Mouse (Mus musculus) cerebellum, adult 2 months (tissue): ENCODE results near the gene Sh2d7. TPM values are rescaled to one million over a fixed set of nuclear protein-coding genes. Genes with fewer than 3 reads are reported as not detected.

ENCODE experiments used
- DNase-seq, 2 experiments: peaks; one replicate each; pipeline ENCODE4 v3.0.0; 2021
- H3K27ac ChIP-seq: fragments of 200-500 bp; 2 replicates; pipeline ENCODE4 v1.5.1; 2012; ENCODE audit warnings: low read length, control low read depth, inconsistent platforms; ENCODE audit not compliant: insufficient read depth
- H3K27me3 ChIP-seq: fragments of 200-500 bp; 2 replicates; pipeline ENCODE4 v1.6.1; 2012; ENCODE audit warnings: inconsistent platforms, mild to moderate bottlenecking, low read length, moderate library complexity; ENCODE audit not compliant: control insufficient read depth, insufficient read depth
- H3K4me1 ChIP-seq: fragments of 200-500 bp; 2 replicates; pipeline ENCODE4 v1.6.1; 2011; ENCODE audit warnings: low read length; ENCODE audit not compliant: control insufficient read depth, insufficient read depth
- H3K4me3 ChIP-seq: fragments of 200-500 bp; replicated peaks from 2 replicates; pipeline ENCODE3; 2011; ENCODE audit warnings: mild to moderate bottlenecking, low read depth, low read length, control low read depth; ENCODE audit not compliant: insufficient read depth
- CTCF ChIP-seq: fragments of 200-500 bp; IDR thresholded peaks from 2 replicates; pipeline ENCODE4 v1.5.1; 2011; ENCODE audit warnings: low read depth, mild to moderate bottlenecking, control low read depth, low read length, moderate library complexity, borderline replicate concordance; ENCODE audit not compliant: insufficient read depth
- POLR2A ChIP-seq: fragments of 200-500 bp; IDR thresholded peaks from 2 replicates; pipeline ENCODE4 v1.6.1; 2011; ENCODE audit warnings: low read length, control low read depth, borderline replicate concordance; ENCODE audit not compliant: insufficient read depth
- whole genome bisulfite sequencing: fragments of 180-500 bp; shearing (Covaris S2); methylation state at CpG from one replicate; pipeline ENCODE4 v1.1.7; 2018; 5-methylcytosine and 5-hydroxymethylcytosine counted together
- polyA plus RNA-seq: library from polyadenylated mRNA; depleted of rRNA; stranded (reverse); fragments of >200 nt; gene quantifications from 2 replicates; pipeline ENCODE4 v1.2.3, GENCODE M21; 2012

The Sh2d7 gene
- polyA plus RNA-seq, 1 experiment = not detected

DNA sequence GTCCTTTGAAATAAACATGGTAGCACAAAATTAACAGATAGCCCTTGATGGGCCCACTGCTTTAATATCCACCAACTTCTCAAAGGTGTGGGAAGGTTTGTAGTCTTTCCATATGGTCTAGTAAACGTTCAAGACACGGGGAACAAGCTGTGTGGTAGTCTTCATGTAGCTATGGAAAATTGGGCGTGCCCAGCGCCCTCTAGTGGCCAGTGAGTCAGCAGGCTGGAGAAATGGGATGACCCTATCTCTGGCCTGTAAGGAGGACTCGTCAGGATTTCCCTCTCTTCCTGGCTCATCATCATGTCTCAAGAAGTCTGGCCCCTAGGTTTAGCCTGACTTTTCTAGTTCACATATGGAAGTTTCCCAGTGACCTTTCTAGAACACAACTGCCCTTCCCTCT lies 8.8 kb downstream of the Sh2d7 start:
- peaks cover 1% of the 10 kb centered on the region for H3K4me1 ChIP-seq
- DNase-seq = peak; percentile 65 to 71
- H3K27ac ChIP-seq = no peak overlapping the region
- H3K4me3 ChIP-seq = no peak overlapping the region
- TF ChIP-seq CTCF (peak; percentile 86), POLR2A (no peak)
- no peaks in the 10 kb centered on the region for H3K27me3 ChIP-seq
- WGBS = 2% methylated on average over 5 of the region's 5 CpGs

DNA sequence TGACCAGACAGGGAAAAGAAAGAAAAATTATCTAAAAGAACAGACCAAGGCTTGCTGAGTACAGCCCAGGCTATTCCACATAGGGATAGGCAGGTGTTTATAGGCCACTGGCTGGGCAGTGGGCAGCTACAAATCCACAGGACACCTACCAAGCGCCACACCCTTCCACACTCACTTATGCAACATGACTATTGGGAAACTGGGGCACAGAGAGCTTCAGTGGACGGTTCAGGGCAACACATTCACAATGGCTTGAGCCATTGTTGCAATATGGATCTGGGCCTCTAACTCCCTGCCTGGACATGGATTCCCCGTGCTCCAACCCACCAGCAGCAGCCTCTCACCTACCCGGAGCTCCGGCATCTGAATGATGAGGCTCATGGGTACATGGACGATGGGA lies 10.6 kb downstream of the Sh2d7 start:
- WGBS = 92% methylated on average over 6 of the region's 6 CpGs
- no peak for DNase-seq
- Histone ChIP-seq H3K27ac (no peak overlapping the region), H3K4me3 (no peak overlapping the region), H3K4me1 (peaks cover 6% of the 10 kb centered on the region), H3K27me3 (no peaks in the 10 kb centered on the region)
- TF ChIP-seq POLR2A = no peak
- no peak for TF ChIP-seq CTCF

DNA sequence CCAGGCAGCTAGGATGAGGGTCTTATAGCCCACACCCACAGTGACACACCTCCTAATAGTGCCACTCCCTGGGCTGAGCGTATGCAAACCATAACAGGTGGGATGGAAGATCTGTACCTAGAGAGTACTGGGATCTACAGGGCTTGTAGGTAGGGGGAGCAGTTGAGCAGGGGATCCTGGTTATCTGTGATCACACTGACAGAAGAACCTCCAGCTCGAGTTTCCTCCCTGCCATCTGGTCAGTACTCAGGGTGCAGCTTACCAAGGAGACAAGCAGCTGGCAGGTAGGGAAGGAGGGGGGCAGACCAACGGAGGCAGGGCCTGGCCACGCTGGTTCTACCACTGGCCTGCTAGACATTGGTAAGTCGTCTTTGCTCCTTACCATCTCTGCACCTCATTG lies 13.6 kb downstream of the Sh2d7 start:
- WGBS = 14% methylated on average over 5 of the region's 5 CpGs
- H3K4me1 ChIP-seq = peaks cover 6% of the 10 kb centered on the region
- H3K27me3 ChIP-seq = no peaks in the 10 kb centered on the region
- H3K4me3 ChIP-seq = no peak overlapping the region
- DNase-seq = peak; percentile 58 to 70
- TF ChIP-seq POLR2A = no peak
- peak; percentile 62; the same call in 1 of the 2 replicates for TF ChIP-seq CTCF
- no peak overlapping the region for H3K27ac ChIP-seq

DNA sequence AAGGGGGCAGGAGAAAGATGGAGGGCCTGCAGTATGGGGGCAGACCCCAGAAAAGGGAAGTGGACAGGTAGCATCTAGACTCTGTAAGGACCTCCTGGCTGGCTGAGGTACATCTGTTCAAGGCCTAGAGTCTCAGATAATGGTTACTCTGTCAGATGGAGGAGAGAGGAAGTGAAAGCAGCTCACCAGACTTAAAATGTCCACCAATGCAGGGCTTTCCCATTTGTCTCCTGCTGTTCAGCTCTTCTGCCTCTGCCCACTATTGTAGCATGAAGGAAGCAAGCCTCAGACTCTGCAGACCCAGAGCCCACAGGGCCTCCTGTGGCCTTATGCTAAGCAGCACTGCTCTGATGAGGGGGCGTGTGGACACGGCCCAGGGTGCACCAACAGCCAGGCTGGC lies 16.3 kb downstream of the Sh2d7 start:
- Histone ChIP-seq H3K27ac (no peak overlapping the region), H3K4me1 (peaks cover 6% of the 10 kb centered on the region), H3K27me3 (no peaks in the 10 kb centered on the region), H3K4me3 (no peak overlapping the region)
- no peak for DNase-seq
- 35% methylated on average over 2 of the region's 2 CpGs for whole genome bisulfite sequencing
- TF ChIP-seq CTCF (no peak), POLR2A (no peak)

DNA sequence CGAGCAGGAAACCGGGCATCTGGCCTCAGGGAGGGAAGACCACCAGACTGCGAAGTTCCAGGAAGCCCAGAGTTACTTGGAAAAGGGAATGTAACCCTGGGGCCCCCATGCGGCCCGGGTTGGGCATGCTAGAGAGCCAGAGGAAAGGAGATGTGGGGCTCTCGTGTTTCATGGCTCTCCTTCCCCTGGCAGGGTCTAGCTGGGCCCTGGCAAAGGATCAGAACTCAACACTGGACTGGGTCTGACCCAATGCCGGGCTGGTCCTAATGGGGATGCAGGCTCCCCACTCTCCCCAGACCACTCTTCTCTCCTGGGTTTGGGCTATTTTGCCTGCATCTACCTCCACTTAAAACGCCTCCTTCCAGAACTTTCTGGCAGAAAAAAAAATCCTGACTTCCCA lies 19.9 kb downstream of the Sh2d7 start:
- H3K27me3 ChIP-seq = no peaks in the 10 kb centered on the region
- H3K4me1 ChIP-seq = no peaks in the 10 kb centered on the region
- no peak for TF ChIP-seq POLR2A
- no peak for TF ChIP-seq CTCF
- no peak overlapping the region for H3K27ac ChIP-seq
- WGBS = 69% methylated on average over 8 of the region's 8 CpGs
- H3K4me3 ChIP-seq = no peak overlapping the region
- no peak for DNase-seq

DNA sequence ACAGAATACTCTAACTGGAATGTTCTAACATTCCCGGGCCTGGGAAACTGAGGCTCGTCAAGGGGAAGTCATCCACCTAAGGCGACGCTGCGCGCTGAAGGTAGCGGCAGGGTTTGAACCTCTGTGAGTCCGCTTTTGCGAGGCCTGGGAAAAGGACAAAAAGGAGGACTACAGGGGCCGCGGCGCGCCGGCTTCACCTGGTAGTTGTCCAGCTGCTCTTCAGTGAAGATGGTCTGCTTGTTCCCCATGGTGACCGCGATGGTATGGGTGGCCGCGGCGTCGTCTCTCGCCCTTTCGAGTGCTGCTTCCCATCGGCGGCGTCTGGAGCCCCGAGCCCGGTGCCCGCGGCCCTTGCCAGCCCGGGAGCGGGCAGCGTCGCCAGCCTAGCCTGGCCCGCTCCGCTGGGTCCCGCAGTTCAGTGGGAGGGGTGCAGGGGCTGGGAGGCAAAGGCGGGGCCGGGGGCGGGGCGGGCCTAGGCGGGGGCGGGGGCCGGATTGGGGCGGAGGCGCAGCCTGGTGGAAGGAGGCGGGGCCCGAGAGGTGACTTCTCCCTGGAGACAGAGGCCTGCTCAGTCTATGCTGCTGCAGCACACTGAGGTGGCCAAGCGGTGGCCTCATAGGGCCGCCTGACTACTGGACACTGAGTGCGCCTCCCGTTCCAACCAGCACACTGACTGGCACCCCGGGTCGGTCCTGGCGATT lies 21.1 kb downstream of the Sh2d7 start, which contains the start of gene Cib2:
Cib2 (minus strand) TSS at position 448 of the 701 bp plus-strand sequence.
- TF ChIP-seq CTCF = no peak; the same call in 1 of the 2 replicates
- peak; percentile 41; the same call in 1 of the 2 replicates for TF ChIP-seq POLR2A
- H3K4me1 ChIP-seq = no peaks in the 10 kb centered on the region
- no peak within 1 kb of the TSS for H3K27ac ChIP-seq
- peak; percentile 83 to 87 for DNase-seq
- H3K27me3 ChIP-seq = no peaks in the 10 kb centered on the region
- 2% methylated on average over 52 of the region's 54 CpGs for WGBS
- H3K4me3 ChIP-seq = peak within 1 kb of the TSS; percentile 52

DNA sequence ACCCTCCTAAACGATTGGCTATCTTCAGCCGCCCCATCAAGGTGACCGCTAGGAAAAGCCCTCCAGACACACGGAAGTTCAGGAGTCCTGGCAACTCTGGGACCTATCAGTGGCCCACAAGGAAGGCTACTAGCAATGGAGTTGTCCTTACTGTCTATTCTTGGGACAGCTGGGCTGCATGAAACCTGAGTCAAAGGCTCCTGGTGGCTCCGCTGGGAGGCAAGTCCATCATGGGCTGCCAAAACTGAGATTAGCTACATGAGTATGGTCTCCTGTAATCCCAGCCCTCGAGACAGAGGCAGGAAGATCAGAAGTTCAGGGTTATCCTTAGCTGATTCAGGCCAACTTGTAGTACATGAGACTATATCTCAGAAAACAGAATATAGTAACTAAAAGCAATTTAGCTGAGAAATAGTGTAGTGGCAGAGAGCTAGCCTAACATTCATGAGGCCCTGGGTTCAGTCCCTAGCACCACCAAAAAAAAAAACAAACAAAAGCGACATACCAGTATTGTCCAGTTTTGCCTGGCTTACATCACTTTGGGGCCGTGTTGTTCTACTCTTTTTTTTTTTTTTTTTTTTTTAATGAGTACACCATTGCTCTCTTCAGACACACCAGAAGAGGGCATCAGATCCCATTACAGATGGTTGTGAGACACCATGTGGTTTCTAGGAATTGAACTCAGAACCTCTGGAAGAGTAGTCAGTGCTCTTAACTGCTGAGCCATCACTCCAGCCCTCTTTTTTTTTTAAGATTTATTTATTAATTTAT lies 22.2 kb downstream of the Sh2d7 start:
- no peak for DNase-seq
- H3K4me1 ChIP-seq = no peaks in the 10 kb centered on the region
- WGBS = 87% methylated on average over 8 of the region's 8 CpGs
- TF ChIP-seq CTCF (no peak), POLR2A (no peak)
- H3K27ac ChIP-seq = no peak overlapping the region
- no peak overlapping the region for H3K4me3 ChIP-seq
- H3K27me3 ChIP-seq = no peaks in the 10 kb centered on the region

DNA sequence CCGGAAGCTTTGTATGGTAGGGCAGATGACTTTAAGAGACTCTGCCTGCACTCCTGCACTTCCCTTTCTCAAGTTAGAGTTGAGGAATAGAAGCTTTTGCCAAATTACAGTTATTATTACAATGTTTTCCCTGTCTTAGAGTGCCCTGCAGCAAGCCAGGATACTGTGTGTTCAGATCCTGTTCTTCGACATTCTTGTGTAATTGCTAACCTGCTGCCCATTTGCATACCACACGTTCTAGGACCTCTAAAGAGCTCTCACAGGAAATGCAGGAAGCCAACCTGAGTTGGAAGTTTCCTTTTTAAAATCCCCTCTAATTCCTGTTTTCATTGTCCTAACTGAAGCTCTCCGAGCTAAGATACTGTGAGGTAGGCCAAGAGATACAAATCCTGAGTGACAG lies 28.2 kb downstream of the Sh2d7 start:
- Histone ChIP-seq H3K4me1 (no peaks in the 10 kb centered on the region), H3K27me3 (no peaks in the 10 kb centered on the region), H3K4me3 (no peak overlapping the region), H3K27ac (no peak overlapping the region)
- WGBS = 77% methylated on average over 4 of the region's 4 CpGs
- DNase-seq = no peak
- TF ChIP-seq POLR2A (no peak), CTCF (no peak)
